In the genomic region with DNA sequence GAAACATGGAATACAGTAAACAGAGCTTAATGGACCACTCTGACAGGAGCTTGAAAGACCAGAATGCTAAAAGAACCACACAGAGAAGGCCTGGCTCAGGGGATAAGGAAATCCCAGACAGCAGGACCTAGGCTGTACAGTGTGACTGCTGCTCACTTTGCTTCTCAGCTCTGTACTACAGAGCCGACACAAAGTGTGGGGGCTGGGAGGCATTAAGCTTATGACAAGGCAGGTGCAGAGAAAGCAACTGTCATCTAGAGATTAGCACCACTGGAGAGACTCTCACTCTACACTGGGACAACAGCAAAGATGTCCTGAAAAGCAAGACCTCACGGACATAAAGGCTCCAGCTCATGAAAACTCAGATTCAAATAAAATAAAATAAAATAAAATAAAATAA, we compare ENCODE assay signal across 16 mouse cellular contexts. TPM values are rescaled to one million over a fixed set of nuclear protein-coding genes. Genes with fewer than 3 reads are reported as not detected.
DNase-seq lines count a peak whose midpoint lies in the region; ATAC-seq and TF ChIP-seq lines count a peak whose summit lies in the region.
"Had no signal": no experiment of that assay in that cellular context is flagged by ENCODE, and none has a peak within 500 bp of the region (broad histone marks: within the 10 kb centered on the region; RNA-seq: fewer than 3 reads in every experiment).

No protein-coding gene starts in this region.

- H3K4me1 ChIP-seq in heart, embryonic 12.5 days (replicated peaks), result peaks cover 62% of the 10 kb centered on the region
- peaks cover 57% of the 10 kb centered on the region for H3K4me1 ChIP-seq in G1E (ENCODE audit: insufficient read depth, low read depth, low read length)
- H3K4me1 ChIP-seq in midbrain, embryonic 13.5 days (replicated peaks), result peaks cover 14% of the 10 kb centered on the region
- H3K4me1 ChIP-seq: kidney, embryonic 15.5 days; limb, embryonic 12.5 days had no signal

- ATAC-seq in heart, embryonic 12.5 days (ENCODE audit: insufficient number of reproducible peaks, low FRiP score), result peak; percentile 90
- peak; percentile 65 for ATAC-seq in G1E (ENCODE audit: extremely low read depth, insufficient number of reproducible peaks, low FRiP score, poor library complexity, severe bottlenecking)
- peak; percentile 49; the same call in 1 of the 2 replicates for ATAC-seq in erythroblast, adult 5-6 weeks (replicated peaks; ENCODE audit: low FRiP score, poor library complexity, severe bottlenecking)
- peak; percentile 89 for ATAC-seq in megakaryocyte progenitor cell, adult 5-6 weeks (replicated peaks; ENCODE audit: poor library complexity)
- no peak for ATAC-seq in midbrain, embryonic 13.5 days
- ATAC-seq: activated CD4-positive, CD25-positive, alpha-beta regulatory T cell, adult 4 months had no signal

- H3K4me2 ChIP-seq in heart, embryonic 12.5 days, result no peak overlapping the region
- no peak overlapping the region for H3K4me2 ChIP-seq in midbrain, embryonic 13.5 days (replicated peaks)
- H3K4me2 ChIP-seq: forebrain, embryonic 12.5 days; hindbrain, embryonic 15.5 days; kidney, embryonic 15.5 days; limb, embryonic 12.5 days had no signal

- H3K27me3 ChIP-seq in heart, embryonic 12.5 days (replicated peaks), result no peaks in the 10 kb centered on the region
- H3K27me3 ChIP-seq in G1E (ENCODE audit: insufficient read depth, low read length), result no peaks in the 10 kb centered on the region
- no peaks in the 10 kb centered on the region for H3K27me3 ChIP-seq in midbrain, embryonic 13.5 days
- H3K27me3 ChIP-seq: forebrain, embryonic 12.5 days; hindbrain, embryonic 15.5 days; kidney, embryonic 15.5 days; limb, embryonic 12.5 days had no signal

- DNase-seq in heart, postnatal 36 days, result no peak
- DNase-seq in G1E (ENCODE audit: low spot score), result peak; percentile 26
- DNase-seq in embryo, embryonic 11 days, result no peak
- DNase-seq in layer of hippocampus, adult 9-11 months, result no peak
- DNase-seq: cerebellum, adult 8-10 months; lung, postnatal 4 days; right cerebral cortex, adult 18-20 months had no signal

- H3K9me3 ChIP-seq in heart, embryonic 12.5 days (replicated peaks), result no peaks in the 10 kb centered on the region
- H3K9me3 ChIP-seq in G1E (replicated peaks), result no peaks in the 10 kb centered on the region
- H3K9me3 ChIP-seq in midbrain, embryonic 13.5 days, result no peaks in the 10 kb centered on the region
- H3K9me3 ChIP-seq: forebrain, embryonic 12.5 days; hindbrain, embryonic 15.5 days; kidney, embryonic 15.5 days; limb, embryonic 12.5 days had no signal

- H3K4me3 ChIP-seq in heart, embryonic 12.5 days, result no peak overlapping the region
- H3K4me3 ChIP-seq in G1E (ENCODE audit: low read depth, low read length), result no peak overlapping the region
- H3K4me3 ChIP-seq in midbrain, embryonic 13.5 days (replicated peaks), result no peak overlapping the region
- H3K4me3 ChIP-seq: forebrain, embryonic 12.5 days; hindbrain, embryonic 15.5 days; kidney, embryonic 15.5 days; limb, embryonic 12.5 days had no signal

- no peak overlapping the region for H3K9ac ChIP-seq in heart, embryonic 12.5 days
- no peak overlapping the region for H3K9ac ChIP-seq in midbrain, embryonic 13.5 days (replicated peaks)
- H3K9ac ChIP-seq: forebrain, embryonic 12.5 days; hindbrain, embryonic 15.5 days; kidney, embryonic 15.5 days; limb, embryonic 12.5 days had no signal

- TF ChIP-seq CTCF in G1E (IDR thresholded peaks at IDR 0.05; ENCODE audit: low read depth, low read length), result no peak

- WGBS in heart, embryonic 12.5 days, result 48% methylated on average over 2 of the region's 2 CpGs
- WGBS in midbrain, embryonic 13.5 days, result 71% methylated on average over 2 of the region's 2 CpGs

- no peak overlapping the region for H3K27ac ChIP-seq in heart, embryonic 12.5 days (ENCODE audit: poor library complexity, severe bottlenecking)
- H3K27ac ChIP-seq in midbrain, embryonic 13.5 days, result no peak overlapping the region
- H3K27ac ChIP-seq: forebrain, embryonic 12.5 days; hindbrain, embryonic 15.5 days; kidney, embryonic 15.5 days; limb, embryonic 12.5 days had no signal

- intact Hi-C loops in heart, postnatal 36 days (cut with DNase I), result no loop called here

- no peaks in the 10 kb centered on the region for H3K36me3 ChIP-seq in heart, embryonic 12.5 days
- H3K36me3 ChIP-seq in G1E (replicated peaks), result peaks cover 78% of the 10 kb centered on the region
- H3K36me3 ChIP-seq in midbrain, embryonic 13.5 days, result no peaks in the 10 kb centered on the region
- H3K36me3 ChIP-seq: hindbrain, embryonic 15.5 days; kidney, embryonic 15.5 days had no signal

RNA-seq across cellular contexts. Expression of gene Ppfia1, which starts 14.4 kb away (rescaled TPM):
- polyA plus RNA-seq in heart, embryonic 12.5 days (2016; fragmentation: Nextera tagmentation; extraction: Ambion mirVana), result 29.2 and 35.2 TPM in 2 replicates
- 10 to 100 TPM; 39.3 TPM for total RNA-seq in heart, postnatal 36 days (2021)
- total RNA-seq in G1E (2014; fragmentation: Nextera tagmentation) (93.4 and 103 TPM in 2 replicates), G1E (2017) (37.6 and 62.3 TPM in 2 replicates)
- polyA plus RNA-seq in G1E (2012), result 68.1 and 91.8 TPM in 2 replicates
- 21.3 and 40.3 TPM in 2 replicates for total RNA-seq in erythroblast, adult 5-6 weeks (2015; ENCODE audit: low replicate concordance)
- total RNA-seq in erythroblast, adult 5-6 weeks (2017; ENCODE audit: low replicate concordance), result 19.7 and 31.7 TPM in 2 replicates
- total RNA-seq in megakaryocyte progenitor cell, adult 5-6 weeks (2015), result 54.2 and 59.0 TPM in 2 replicates
- 29.6 and 51.7 TPM in 2 replicates for total RNA-seq in megakaryocyte progenitor cell, adult 5-6 weeks (2017)
- polyA plus RNA-seq in midbrain, embryonic 13.5 days (2015; fragmentation: Nextera tagmentation; extraction: Ambion mirVana), result 28.1 and 32.1 TPM in 2 replicates

RNA-seq across cellular contexts. Expression of gene Fadd, which starts 43.1 kb away (rescaled TPM):
- 12.1 and 12.3 TPM in 2 replicates for polyA plus RNA-seq in heart, embryonic 12.5 days (2016; fragmentation: Nextera tagmentation; extraction: Ambion mirVana)
- 1 to 10 TPM; 8.0 to 9.3 TPM for total RNA-seq in heart, postnatal 36 days (2021)
- total RNA-seq in G1E (2014; fragmentation: Nextera tagmentation) (9.7 and 10.3 TPM in 2 replicates), G1E (2017) (7.3 and 8.0 TPM in 2 replicates)
- polyA plus RNA-seq in G1E (2012), result 4.5 and 4.7 TPM in 2 replicates
- 0.96 and 4.2 TPM in 2 replicates for total RNA-seq in erythroblast, adult 5-6 weeks (2015; ENCODE audit: low replicate concordance)
- 2.4 and 2.8 TPM in 2 replicates for total RNA-seq in erythroblast, adult 5-6 weeks (2017; ENCODE audit: low replicate concordance)
- 9.5 and 12.2 TPM in 2 replicates for total RNA-seq in megakaryocyte progenitor cell, adult 5-6 weeks (2015)
- 6.8 and 7.7 TPM in 2 replicates for total RNA-seq in megakaryocyte progenitor cell, adult 5-6 weeks (2017)
- polyA plus RNA-seq in midbrain, embryonic 13.5 days (2015; fragmentation: Nextera tagmentation; extraction: Ambion mirVana), result 5.3 and 6.0 TPM in 2 replicates
